ENCODE assay signal across 18 mouse cellular contexts in genomic region chr4:87657855-87658254, GRCm38 (mm10).
DNase-seq lines count a peak whose midpoint lies in the region; ATAC-seq and TF ChIP-seq lines count a peak whose summit lies in the region.
"Had no signal": no experiment of that assay in that cellular context is flagged by ENCODE, and none has a peak within 500 bp of the region (broad histone marks: within the 10 kb centered on the region; RNA-seq: fewer than 3 reads in every experiment).

No protein-coding gene starts in this region.

- TF ChIP-seq CTCF in stomach, postnatal 0 days (IDR thresholded peaks at IDR 0.05; ENCODE audit: low read depth): no peak

- H3K4me3 ChIP-seq in heart, embryonic 11.5 days (ENCODE audit: low read depth, low read length): no peak overlapping the region
- H3K4me3 ChIP-seq in heart, embryonic 16.5 days (ENCODE audit: low read length): no peak overlapping the region
- no peak overlapping the region for H3K4me3 ChIP-seq in limb, embryonic 11.5 days (ENCODE audit: low read depth, low read length)
- H3K4me3 ChIP-seq in limb, embryonic 10.5 days: no peak overlapping the region
- H3K4me3 ChIP-seq in stomach, embryonic 15.5 days (replicated peaks): no peak overlapping the region
- H3K4me3 ChIP-seq in stomach, postnatal 0 days (ENCODE audit: low read depth, low read length): no peak overlapping the region
- H3K4me3 ChIP-seq: embryonic facial prominence, embryonic 12.5 days had no signal

- no peaks in the 10 kb centered on the region for H3K9me3 ChIP-seq in heart, embryonic 11.5 days (replicated peaks; ENCODE audit: control insufficient read depth, low read length)
- H3K9me3 ChIP-seq in heart, embryonic 16.5 days (replicated peaks; ENCODE audit: control insufficient read depth, low read length): no peaks in the 10 kb centered on the region
- H3K9me3 ChIP-seq in limb, embryonic 11.5 days (ENCODE audit: control insufficient read depth, low read length): no peaks in the 10 kb centered on the region
- no peaks in the 10 kb centered on the region for H3K9me3 ChIP-seq in limb, embryonic 10.5 days (replicated peaks)
- no peaks in the 10 kb centered on the region for H3K9me3 ChIP-seq in stomach, embryonic 15.5 days
- no peaks in the 10 kb centered on the region for H3K9me3 ChIP-seq in stomach, postnatal 0 days (ENCODE audit: control insufficient read depth, low read length)
- H3K9me3 ChIP-seq: embryonic facial prominence, embryonic 12.5 days had no signal

- intact Hi-C loops in heart, postnatal 14 days (cut with DNase I): no loop called here

- H3K27me3 ChIP-seq in heart, embryonic 11.5 days (ENCODE audit: control insufficient read depth, insufficient read depth, low read length): no peaks in the 10 kb centered on the region
- H3K27me3 ChIP-seq in heart, embryonic 16.5 days (ENCODE audit: control insufficient read depth, insufficient read depth, low read length): no peaks in the 10 kb centered on the region
- no peaks in the 10 kb centered on the region for H3K27me3 ChIP-seq in limb, embryonic 11.5 days (ENCODE audit: control insufficient read depth, insufficient read depth, low read length)
- H3K27me3 ChIP-seq in limb, embryonic 10.5 days (ENCODE audit: low read depth, poor library complexity, severe bottlenecking): no peaks in the 10 kb centered on the region
- H3K27me3 ChIP-seq in stomach, embryonic 15.5 days (replicated peaks): no peaks in the 10 kb centered on the region
- H3K27me3 ChIP-seq in stomach, postnatal 0 days (ENCODE audit: control insufficient read depth, insufficient read depth, low read length): no peaks in the 10 kb centered on the region
- H3K27me3 ChIP-seq: embryonic facial prominence, embryonic 12.5 days had no signal

- WGBS in heart, embryonic 11.5 days (ENCODE audit: insufficient replicate concordance): 15% methylated on average over 2 of the region's 2 CpGs
- WGBS in heart, embryonic 16.5 days: 14% methylated on average over 2 of the region's 2 CpGs
- 25% methylated on average over 2 of the region's 2 CpGs for WGBS in limb, embryonic 11.5 days
- 30% methylated on average over 2 of the region's 2 CpGs for WGBS in limb, embryonic 10.5 days
- WGBS in stomach, embryonic 15.5 days: 21% methylated on average over 2 of the region's 2 CpGs
- 21% methylated on average over 2 of the region's 2 CpGs for WGBS in stomach, postnatal 0 days

- ATAC-seq in heart, embryonic 11.5 days (replicated peaks; ENCODE audit: insufficient number of reproducible peaks, low FRiP score, low TSS enrichment): 0 out of 2 replicates have a peak, but pooled peaks have one; percentile 7
- ATAC-seq in heart, embryonic 16.5 days (replicated peaks; ENCODE audit: extremely low read depth, insufficient read depth, low FRiP score): no peak; the same call in 1 of the 2 replicates
- no peak for ATAC-seq in limb, embryonic 11.5 days (ENCODE audit: insufficient number of reproducible peaks, low FRiP score, low TSS enrichment, low read depth)
- ATAC-seq in stomach, embryonic 15.5 days (ENCODE audit: insufficient read depth, low FRiP score, low read depth): peak; percentile 60
- ATAC-seq in stomach, postnatal 0 days (ENCODE audit: low FRiP score, low TSS enrichment): no peak
- ATAC-seq: activated CD4-positive, CD25-positive, alpha-beta regulatory T cell, adult 4 months; Patski had no signal

- H3K9ac ChIP-seq in heart, embryonic 11.5 days (ENCODE audit: low read depth, low read length): no peak overlapping the region
- no peak overlapping the region for H3K9ac ChIP-seq in heart, embryonic 16.5 days (ENCODE audit: low read length)
- no peak overlapping the region for H3K9ac ChIP-seq in limb, embryonic 11.5 days (ENCODE audit: low read length)
- no peak overlapping the region for H3K9ac ChIP-seq in stomach, embryonic 15.5 days
- H3K9ac ChIP-seq in stomach, postnatal 0 days (ENCODE audit: low read length): no peak overlapping the region
- H3K9ac ChIP-seq: embryonic facial prominence, embryonic 12.5 days; hindbrain, embryonic 14.5 days had no signal

- DNase-seq in heart, adult 8-10 months (ENCODE audit: low spot score): no peak
- DNase-seq in heart, postnatal 14 days: no peak
- DNase-seq in limb, embryonic 11.5 days (ENCODE audit: low spot score): peak; percentile 20
- no peak for DNase-seq in limb, embryonic 10.5 days (ENCODE audit: low spot score)
- DNase-seq in stomach, postnatal 0 days (ENCODE audit: low spot score): no peak
- DNase-seq: adrenal gland, postnatal 14 days; cerebellum, adult 11-12 months; cerebellum, adult 9-10 months; cerebellum, postnatal 25 days; gastrocnemius, postnatal 14 days; kidney, adult 11 months had no signal

- H3K4me2 ChIP-seq in heart, embryonic 11.5 days: peak overlapping the region; percentile 37
- peak overlapping the region; percentile 32; the same call in 1 of the 2 replicates for H3K4me2 ChIP-seq in heart, embryonic 16.5 days (ENCODE audit: low read depth, low read length)
- H3K4me2 ChIP-seq in limb, embryonic 11.5 days (ENCODE audit: low read depth, severe bottlenecking): no peak overlapping the region
- H3K4me2 ChIP-seq in stomach, embryonic 15.5 days: no peak overlapping the region
- H3K4me2 ChIP-seq in stomach, postnatal 0 days (replicated peaks; ENCODE audit: low read depth): no peak overlapping the region
- H3K4me2 ChIP-seq: embryonic facial prominence, embryonic 12.5 days; hindbrain, embryonic 14.5 days had no signal

- TF ChIP-seq EP300 in stomach, postnatal 0 days (optimal IDR thresholded peaks at IDR 0.05): no peak

- H3K27ac ChIP-seq in heart, embryonic 11.5 days (ENCODE audit: low read depth, low read length): peak overlapping the region; percentile 70
- H3K27ac ChIP-seq in heart, embryonic 16.5 days (ENCODE audit: low read length): 0 out of 2 replicates have a peak overlapping the region, but pooled peaks have one; percentile 16
- H3K27ac ChIP-seq in limb, embryonic 11.5 days (replicated peaks; ENCODE audit: low read depth, low read length): no peak overlapping the region
- H3K27ac ChIP-seq in limb, embryonic 10.5 days: no peak overlapping the region
- no peak overlapping the region for H3K27ac ChIP-seq in stomach, embryonic 15.5 days
- H3K27ac ChIP-seq in stomach, postnatal 0 days (replicated peaks): no peak overlapping the region
- H3K27ac ChIP-seq: embryonic facial prominence, embryonic 12.5 days; hindbrain, embryonic 14.5 days had no signal

- no peaks in the 10 kb centered on the region for H3K36me3 ChIP-seq in heart, embryonic 11.5 days (ENCODE audit: control insufficient read depth, insufficient read depth, low read length)
- H3K36me3 ChIP-seq in heart, embryonic 16.5 days (ENCODE audit: control insufficient read depth, insufficient read depth): no peaks in the 10 kb centered on the region
- H3K36me3 ChIP-seq in limb, embryonic 11.5 days (ENCODE audit: control insufficient read depth, insufficient read depth, low read length): no peaks in the 10 kb centered on the region
- no peaks in the 10 kb centered on the region for H3K36me3 ChIP-seq in limb, embryonic 10.5 days
- no peaks in the 10 kb centered on the region for H3K36me3 ChIP-seq in stomach, embryonic 15.5 days
- no peaks in the 10 kb centered on the region for H3K36me3 ChIP-seq in stomach, postnatal 0 days (ENCODE audit: control insufficient read depth, insufficient read depth, low read length)
- H3K36me3 ChIP-seq: embryonic facial prominence, embryonic 12.5 days had no signal

- peaks cover 27% of the 10 kb centered on the region for H3K4me1 ChIP-seq in heart, embryonic 11.5 days (ENCODE audit: control insufficient read depth, insufficient read depth, low read length)
- peaks cover 9% of the 10 kb centered on the region for H3K4me1 ChIP-seq in heart, embryonic 16.5 days (ENCODE audit: control insufficient read depth, insufficient read depth, low read length)
- no peaks in the 10 kb centered on the region for H3K4me1 ChIP-seq in limb, embryonic 11.5 days (ENCODE audit: control insufficient read depth, insufficient read depth, low read length)
- H3K4me1 ChIP-seq in limb, embryonic 10.5 days: peaks cover 32% of the 10 kb centered on the region
- H3K4me1 ChIP-seq in stomach, embryonic 15.5 days: peaks cover 7% of the 10 kb centered on the region; the same call in 1 of the 2 replicates
- H3K4me1 ChIP-seq in stomach, postnatal 0 days (replicated peaks; ENCODE audit: control insufficient read depth, insufficient read depth): no peaks in the 10 kb centered on the region; the same call in 1 of the 2 replicates

Comparison
In these comparisons a context has a peak if more than half of its experiments do, and no peak if none do; other contexts are left out.
1. ATAC-seq: peak in heart, embryonic 11.5 days (single experiment) and stomach, embryonic 15.5 days (single experiment); none in heart, embryonic 16.5 days (single experiment), limb, embryonic 11.5 days (single experiment) and stomach, postnatal 0 days (single experiment).
2. H3K27ac ChIP-seq: peak in heart, embryonic 11.5 days (single experiment) and heart, embryonic 16.5 days (single experiment); none in limb, embryonic 11.5 days (single experiment), limb, embryonic 10.5 days (single experiment), stomach, embryonic 15.5 days (single experiment) and stomach, postnatal 0 days (single experiment).
3. H3K4me2 ChIP-seq: peak in heart, embryonic 11.5 days (single experiment) and heart, embryonic 16.5 days (single experiment); none in limb, embryonic 11.5 days (single experiment), stomach, embryonic 15.5 days (single experiment) and stomach, postnatal 0 days (single experiment).